Mouse (Mus musculus) right cerebral cortex, postnatal 10 days (tissue): ENCODE measurements around the gene Fmn2.

Experiments
- DNase-seq, 2 experiments: peaks; one replicate each; pipeline ENCODE4 v3.0.0; 2021; ENCODE audit warnings: low spot score in 2 of 2

Gene Fmn2

DNA sequence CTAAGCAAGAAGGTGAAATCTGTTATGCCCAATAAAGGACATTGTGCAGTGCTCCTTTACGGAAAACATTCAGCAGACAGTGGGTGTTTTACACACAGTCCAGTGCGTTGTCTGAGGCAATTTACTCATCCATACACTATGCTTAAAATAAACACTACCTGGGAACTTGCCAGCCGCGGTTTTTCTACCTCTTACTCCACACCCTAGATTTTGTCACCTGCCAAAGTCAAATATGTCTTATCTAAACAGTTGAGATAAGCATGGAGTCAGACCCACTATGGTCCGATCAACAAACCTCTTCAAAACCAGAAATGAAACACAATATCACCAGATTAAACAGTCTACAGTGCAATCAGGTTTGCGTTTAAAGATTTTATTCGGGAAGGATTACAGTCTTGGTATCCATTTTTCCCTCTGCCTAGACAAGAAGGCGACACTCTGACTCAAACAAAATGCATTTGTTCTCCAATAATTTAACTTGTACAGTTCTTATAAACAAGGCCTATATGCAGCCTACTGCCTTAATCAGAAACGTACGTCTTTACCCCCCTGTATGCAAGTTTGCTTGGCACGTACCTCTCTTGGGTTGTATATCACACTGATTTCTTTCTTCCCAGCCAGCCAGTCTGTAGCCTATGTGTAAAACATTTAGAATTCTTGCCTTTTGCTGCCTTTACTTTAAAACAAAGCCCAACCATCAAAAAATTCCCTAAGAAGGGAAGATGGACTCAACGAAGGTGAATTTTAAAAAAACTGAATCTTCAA lies 158.0 kb downstream of the Fmn2 start:
- no peak for DNase-seq

- DNase-seq = no peak
These were observed 163.5 kb downstream of the Fmn2 start for GRCm38 (mm10) chr1:174665116-174665515.

- DNase-seq = no peak
These were observed 167.5 kb downstream of the Fmn2 start for GRCm38 (mm10) chr1:174669132-174669531.

DNA sequence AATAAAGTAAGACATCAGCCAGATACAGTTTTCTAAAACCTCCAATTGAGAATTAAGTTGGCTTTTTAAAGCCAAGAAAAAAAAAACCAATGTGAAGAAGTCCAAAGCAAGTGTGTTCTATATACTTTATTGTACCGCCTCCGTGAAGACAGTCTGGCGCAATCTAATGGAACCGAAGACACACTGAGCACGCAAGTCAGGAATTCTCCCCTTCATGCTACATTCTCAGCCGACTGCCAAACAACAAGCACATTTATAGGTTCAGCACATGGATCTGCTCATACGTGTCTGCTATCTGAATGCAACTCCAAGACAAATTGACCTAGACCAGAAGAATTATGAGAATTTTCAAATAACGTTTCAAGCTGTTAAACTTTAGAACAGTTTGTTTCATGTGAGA lies 169.2 kb downstream of the Fmn2 start:
- DNase-seq = no peak

DNA sequence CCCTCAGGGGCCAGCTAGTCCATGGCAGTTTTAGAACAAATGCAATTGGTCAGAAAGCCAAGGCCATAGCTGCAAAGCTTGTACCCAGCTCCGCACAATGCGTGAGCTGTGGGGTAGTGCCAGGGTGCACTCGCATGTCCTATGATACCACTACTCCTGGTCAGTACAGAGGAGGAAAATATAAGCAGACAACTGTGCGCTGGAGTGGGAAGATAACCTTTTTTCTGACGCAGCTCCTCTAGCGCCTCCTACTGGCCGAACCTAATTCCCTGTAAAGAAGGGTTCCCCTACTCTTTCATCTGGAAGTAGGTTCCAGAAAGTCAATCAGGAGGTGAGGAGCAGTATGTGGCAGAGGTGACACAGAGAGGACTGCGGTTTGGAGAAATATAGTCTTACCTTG lies 173.0 kb downstream of the Fmn2 start:
- no peak for DNase-seq

- no peak for DNase-seq
These were observed 173.7 kb downstream of the Fmn2 start for GRCm38 (mm10) chr1:174675316-174675715.

- no peak for DNase-seq
These were observed 174.6 kb downstream of the Fmn2 start for GRCm38 (mm10) chr1:174676187-174676586.

GRCm38 (mm10) chr1:174677211-174677610 lies 175.6 kb downstream of the Fmn2 start:
- DNase-seq = no peak

GRCm38 (mm10) chr1:174689301-174689700 lies 187.7 kb downstream of the Fmn2 start:
- DNase-seq = no peak

DNA sequence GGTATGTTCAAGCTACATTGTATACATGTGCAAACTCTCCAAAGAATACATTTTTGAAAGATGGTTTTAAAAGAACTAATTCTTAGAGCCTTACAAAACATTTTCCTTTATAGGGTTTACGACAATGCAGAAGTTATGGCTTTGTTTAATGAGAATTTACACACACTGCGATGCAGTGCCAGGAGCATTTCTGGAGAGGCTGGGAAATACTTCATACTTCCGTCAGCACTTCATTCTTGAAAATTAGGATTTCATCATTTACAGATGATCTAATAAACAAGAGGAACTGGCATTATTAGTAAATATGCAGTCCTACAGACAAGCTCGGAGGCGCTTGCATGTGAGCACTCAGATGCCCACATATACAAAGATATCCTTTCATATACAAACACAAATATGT lies 199.2 kb downstream of the Fmn2 start:
- no peak for DNase-seq

DNA sequence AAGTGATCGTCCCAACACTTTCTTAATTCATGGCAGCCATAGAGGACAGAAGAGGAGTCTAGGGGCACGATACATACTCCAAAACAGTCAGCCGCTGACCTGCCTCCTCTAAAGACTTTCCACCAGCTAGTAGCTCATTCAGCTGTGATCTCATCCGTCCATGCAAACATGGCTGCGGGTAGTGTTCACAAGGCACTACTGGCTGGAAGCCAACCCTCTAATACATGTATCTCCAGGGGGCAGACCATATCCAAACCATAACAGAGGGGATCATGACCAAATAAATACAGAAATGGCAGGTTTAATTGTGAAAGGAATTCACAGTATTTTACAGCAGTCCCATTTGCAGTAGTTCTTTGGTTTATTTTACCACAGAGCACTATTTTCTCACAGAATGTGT lies 200.2 kb downstream of the Fmn2 start:
- DNase-seq = no peak

DNA sequence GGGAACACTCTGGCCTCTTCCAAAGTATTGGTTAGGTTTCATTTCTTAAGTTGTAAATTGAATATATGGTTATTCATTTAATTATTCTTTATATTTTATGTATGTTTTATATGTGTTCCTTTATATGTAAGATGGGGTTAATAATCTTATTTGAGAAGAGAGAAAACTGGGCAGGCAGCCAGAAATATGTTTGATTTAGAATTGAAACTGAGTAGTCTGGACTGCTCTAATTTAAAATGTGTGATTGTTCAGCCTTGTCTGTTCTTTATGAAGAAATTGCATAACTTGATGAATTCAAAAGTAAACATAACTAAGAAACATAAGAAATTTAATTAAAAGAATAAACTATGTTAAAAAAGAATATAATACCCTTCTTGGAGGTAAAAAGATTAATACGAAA lies 202.3 kb downstream of the Fmn2 start:
- no peak for DNase-seq

DNA sequence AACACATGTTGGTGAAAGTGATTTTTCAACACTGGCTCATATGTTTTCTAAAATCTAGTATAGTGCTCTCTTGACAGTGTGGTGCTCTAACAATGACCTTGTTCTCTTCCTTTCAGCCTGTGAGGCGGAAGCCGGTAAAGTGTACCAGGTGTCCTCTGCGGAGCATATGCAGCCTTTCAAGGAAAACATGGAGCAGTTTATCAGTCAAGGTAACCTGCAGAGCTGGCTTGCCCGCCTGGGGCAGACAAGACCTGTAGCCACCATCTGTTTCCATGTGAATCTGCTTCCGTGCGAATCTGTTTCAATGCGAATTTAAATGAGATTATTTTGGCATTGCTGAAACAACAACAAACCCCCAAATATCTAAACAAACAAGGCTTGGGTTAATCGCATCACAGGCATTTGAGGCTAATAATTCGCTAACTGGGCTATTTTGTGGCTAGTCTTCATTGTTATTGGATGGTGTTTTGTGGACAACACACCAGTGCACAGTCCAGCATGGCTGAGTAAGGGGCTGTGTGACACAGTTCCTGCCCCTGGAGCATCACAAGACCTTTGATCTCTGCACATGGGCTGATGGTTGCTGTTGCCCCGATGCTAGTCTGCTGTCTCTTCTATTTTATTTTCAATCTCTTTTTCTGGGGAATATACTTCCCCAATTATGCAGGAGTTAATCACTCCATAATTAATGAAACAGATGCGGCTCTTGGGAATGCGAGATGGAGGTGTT lies 218.3 kb downstream of the Fmn2 start:
- DNase-seq = no peak

- no peak for DNase-seq
These were observed 227.1 kb downstream of the Fmn2 start for GRCm38 (mm10) chr1:174728771-174729170.

- DNase-seq = no peak
These were observed 231.1 kb downstream of the Fmn2 start for GRCm38 (mm10) chr1:174732715-174733114.

GRCm38 (mm10) chr1:174738958-174739357 lies 237.3 kb downstream of the Fmn2 start:
- no peak for DNase-seq

DNA sequence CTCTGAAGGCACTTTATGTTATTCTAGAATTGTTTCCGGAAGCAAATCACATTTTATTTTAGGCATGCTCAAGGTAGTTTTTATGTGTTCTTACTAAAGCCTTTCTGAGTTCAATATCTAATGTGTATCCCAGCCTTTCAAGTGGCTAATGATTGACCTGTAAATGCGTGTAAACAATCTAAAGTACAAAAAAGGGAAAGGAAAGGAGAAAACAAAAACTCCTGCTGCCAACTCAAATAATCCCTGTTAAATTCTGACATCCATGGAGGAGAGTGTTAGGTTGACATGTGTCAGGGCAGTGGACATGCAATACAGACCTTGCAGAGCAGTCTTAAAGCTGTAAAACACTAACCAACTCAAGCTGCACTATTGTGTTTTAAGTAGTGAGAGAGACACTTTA lies 241.0 kb downstream of the Fmn2 start:
- no peak for DNase-seq

GRCm38 (mm10) chr1:174748520-174748919 lies 246.9 kb downstream of the Fmn2 start:
- DNase-seq = no peak

- DNase-seq = no peak
These were observed 249.4 kb downstream of the Fmn2 start for GRCm38 (mm10) chr1:174750893-174751461.

DNA sequence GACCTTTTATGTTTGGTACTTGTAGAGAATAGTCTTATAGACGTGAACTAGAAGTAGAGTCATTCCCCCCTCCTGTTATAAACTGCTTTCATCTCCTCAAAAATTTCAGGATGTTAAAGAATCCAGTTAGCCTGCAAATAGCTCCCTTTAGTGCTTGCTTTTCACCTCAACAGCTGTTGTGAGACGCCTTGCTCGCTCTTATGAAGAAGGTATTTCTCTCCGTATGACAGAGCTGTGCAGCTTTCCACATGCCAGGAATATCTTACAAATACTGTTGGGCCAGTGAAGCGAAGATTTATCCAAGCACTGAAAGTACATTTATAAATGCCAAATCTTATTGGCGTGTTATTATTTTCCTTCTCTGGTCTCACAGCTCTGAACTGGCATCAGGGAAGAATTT lies 257.7 kb downstream of the Fmn2 start:
- DNase-seq = no peak

GRCm38 (mm10) chr1:174765757-174766156 lies 264.1 kb downstream of the Fmn2 start:
- DNase-seq = no peak

DNA sequence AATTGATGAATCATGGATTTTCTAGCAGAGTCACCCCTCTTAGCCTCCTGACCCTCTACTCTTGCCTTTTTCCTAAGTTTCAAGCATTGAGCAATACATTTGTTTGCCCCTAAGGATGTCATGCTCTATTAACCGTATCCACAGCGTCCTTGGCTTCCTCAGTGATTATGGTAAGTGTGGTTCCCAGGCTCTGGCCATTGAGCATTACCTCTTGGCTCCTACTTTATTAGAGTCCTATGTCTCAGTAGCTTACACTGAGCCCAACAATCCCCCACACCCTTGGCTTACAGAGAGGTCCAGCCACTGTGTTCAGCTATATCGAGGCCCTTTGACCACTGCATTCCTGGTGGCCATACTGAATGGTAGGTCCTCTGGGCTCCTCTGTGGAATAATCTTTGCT lies 265.2 kb downstream of the Fmn2 start:
- DNase-seq = no peak

DNA sequence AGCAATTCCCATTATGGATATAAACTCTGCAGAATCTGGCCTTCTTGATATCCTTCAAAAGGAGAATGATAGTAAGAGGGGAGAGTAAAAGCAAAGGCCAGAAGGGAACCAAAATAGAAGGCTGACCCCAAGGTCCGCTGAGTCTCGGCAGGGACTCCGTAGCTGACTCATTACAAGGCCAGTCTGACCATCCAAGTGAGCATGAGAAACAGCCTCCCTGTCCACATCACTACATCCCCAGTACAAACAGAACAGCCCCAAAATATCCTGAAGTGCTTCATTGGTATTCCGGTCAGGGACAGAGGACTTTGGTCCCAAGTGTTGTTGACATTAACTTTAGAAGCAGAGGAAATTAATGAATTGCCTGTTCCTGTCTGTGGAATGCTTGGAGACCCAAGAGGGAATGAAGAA lies 270.3 kb downstream of the Fmn2 start:
- DNase-seq = no peak
